Mouse (Mus musculus) neutrophil, adult 5-6 weeks (primary cell): ENCODE results near the gene Gm9936. TPM values are rescaled to one million over a fixed set of nuclear protein-coding genes. Genes with fewer than 3 reads are reported as not detected.
"Not testable (repeated sequence)": the region's sequence is repeated elsewhere in the genome, so short reads cannot be mapped to it uniquely, and the experiment has no call there.

Source experiments
- ATAC-seq: fragments of 151-379, 151-347 bp; 2 replicates; pipeline ENCODE4 v1.8.0; 2017; ENCODE audit warnings: mild to moderate bottlenecking, moderate TSS enrichment; ENCODE audit not compliant: insufficient number of reproducible peaks, poor library complexity, low FRiP score, severe bottlenecking; ENCODE audit errors: extremely low read depth
- total RNA-seq: library from RNA; stranded (forward); fragments of 200-1000 nt; gene quantifications from 2 replicates; pipeline ENCODE4 v1.2.3, GENCODE M21; 2017

Gm9936 gene
- total RNA-seq: 0.23 TPM in 1 of 2 replicates, not detected in the other

GRCm38 (mm10) chr5:114858582-114858981, at the start of gene Gm9936:
TSS of gene Gm9936 (minus strand) at chr5:114858682.
- ATAC-seq: no peak

- ATAC-seq: peak; percentile 87
Observed at GRCm38 (mm10) chr5:114902413-114902812, 43.9 kb upstream of the Gm9936 start.

- ATAC-seq: no peak
Observed at GRCm38 (mm10) chr5:114898857-114899256, 40.4 kb upstream of the Gm9936 start.

- ATAC-seq: peak; percentile 61
Observed at GRCm38 (mm10) chr5:114897374-114897793, 38.9 kb upstream of the Gm9936 start.

- ATAC-seq: peak; percentile 19; the same call in 1 of the 2 replicates
Observed at GRCm38 (mm10) chr5:114896688-114897373, 38.3 kb upstream of the Gm9936 start, which contains the start of gene Oasl2. TSS of gene Oasl2 (plus strand) at chr5:114896936.

- no peak for ATAC-seq
Observed at GRCm38 (mm10) chr5:114895542-114895941, 37.1 kb upstream of the Gm9936 start.

GRCm38 (mm10) chr5:114888995-114889394, 30.5 kb upstream of the Gm9936 start:
- no peak for ATAC-seq

- ATAC-seq: no peak
Observed at GRCm38 (mm10) chr5:114886801-114887200, 28.3 kb upstream of the Gm9936 start.

- ATAC-seq: peak; percentile 96
Observed at GRCm38 (mm10) chr5:114883022-114883421, 24.5 kb upstream of the Gm9936 start.

GRCm38 (mm10) chr5:114882319-114882718, 23.8 kb upstream of the Gm9936 start:
- ATAC-seq: not testable (repeated sequence)

GRCm38 (mm10) chr5:114879399-114879798, 20.9 kb upstream of the Gm9936 start:
- ATAC-seq: no peak

GRCm38 (mm10) chr5:114877487-114877886, 19.0 kb upstream of the Gm9936 start:
- ATAC-seq: no peak

- ATAC-seq: no peak
Observed at GRCm38 (mm10) chr5:114876331-114876730, 17.8 kb upstream of the Gm9936 start.

GRCm38 (mm10) chr5:114875858-114876257, 17.4 kb upstream of the Gm9936 start:
- ATAC-seq: peak; percentile 62; the same call in 1 of the 2 replicates

- ATAC-seq: no peak
Observed at GRCm38 (mm10) chr5:114865279-114865678, 6.8 kb upstream of the Gm9936 start.

- ATAC-seq: peak; percentile 86
Observed at GRCm38 (mm10) chr5:114864813-114865212, 6.3 kb upstream of the Gm9936 start.

- no peak for ATAC-seq
Observed at GRCm38 (mm10) chr5:114861730-114862129, 3.2 kb upstream of the Gm9936 start.

GRCm38 (mm10) chr5:114859253-114859652, 771 bp upstream of the Gm9936 start:
- peak; percentile 76 for ATAC-seq

GRCm38 (mm10) chr5:114853364-114853763, 5.1 kb downstream of the Gm9936 start, which contains the start of gene 4930519G04Rik:
TSS of gene 4930519G04Rik (plus strand) at chr5:114853664.
- not testable (repeated sequence) for ATAC-seq

- no peak for ATAC-seq
Observed at GRCm38 (mm10) chr5:114851565-114852236, 6.8 kb downstream of the Gm9936 start.
